Mouse (Mus musculus) adrenal gland, postnatal 36 days (tissue): ENCODE data around the gene Cdca5. TPM values are rescaled to one million over a fixed set of nuclear protein-coding genes. Genes with fewer than 3 reads are reported as not detected.
"Not testable (repeated sequence)": the region's sequence is repeated elsewhere in the genome, so short reads cannot be mapped to it uniquely, and the experiment has no call there.

Experiments used
- DNase-seq, 2 experiments: peaks; one replicate each; pipeline ENCODE4 v3.0.0; 2021; ENCODE audit warnings: mixed read lengths in 1 of 2
- long read RNA-seq, 2 experiments: library from polyadenylated mRNA; stranded (forward); transcript quantifications; one replicate each; pipeline ENCODE4 v2.0.0; 2021; ENCODE audit warnings: borderline sequencing depth in 2 of 2
- total RNA-seq, 2 experiments: library from RNA; stranded (reverse); gene quantifications; 2 replicates each; pipeline ENCODE4 v1.2.3; 2021

Gene Cdca5
- total RNA-seq, result 1 to 10 TPM; 1.8 to 2.2 TPM
- long read RNA-seq, experiment 1, partial matches to known transcripts, result 2 of 4 reads
- long read RNA-seq, experiment 1, other reads (novel, unspliced or antisense), result 0 of 4 reads
- long read RNA-seq, experiment 2, partial matches to known transcripts, result 0 of 1 reads
- long read RNA-seq, experiment 2, other reads (novel, unspliced or antisense), result 0 of 1 reads

DNA sequence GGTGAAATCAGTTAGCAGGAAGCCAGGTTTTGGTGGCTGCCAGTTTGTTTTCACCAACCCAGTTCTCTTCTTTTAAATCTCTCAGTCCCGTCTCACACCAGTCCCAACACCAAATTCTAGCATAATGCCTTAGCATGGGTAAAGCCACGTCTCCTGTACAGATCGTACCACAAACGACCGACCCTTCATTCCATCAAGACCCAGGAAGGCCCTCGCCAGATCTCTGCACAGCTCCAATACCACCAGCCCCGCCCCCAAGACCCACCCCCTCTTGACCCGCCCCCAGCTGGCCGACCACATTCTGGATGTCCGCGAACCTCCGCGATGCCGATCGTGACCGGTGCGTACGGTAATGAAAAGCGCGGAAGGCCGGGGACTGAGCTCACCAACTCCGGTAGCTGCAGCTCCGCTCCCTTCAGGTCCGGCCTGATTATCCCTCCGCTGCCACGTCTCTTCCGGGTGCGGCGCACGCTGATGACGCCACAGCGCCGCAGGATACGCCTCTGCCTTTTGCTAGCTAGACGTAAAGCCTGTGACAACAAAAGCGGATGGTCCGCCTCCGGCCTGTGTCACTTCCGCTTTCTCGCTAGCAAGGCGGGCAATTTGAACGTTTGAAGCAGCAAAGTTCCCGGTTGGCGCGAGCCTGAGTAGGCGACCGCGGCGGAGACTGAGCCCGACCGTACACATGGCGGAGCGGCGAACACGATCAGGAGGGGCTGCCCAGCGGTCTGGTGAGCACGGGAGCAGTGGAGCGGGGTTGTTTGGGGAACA is at the start of gene Cdca5, which contains the start of gene Zfpl1:
TSS of gene Cdca5 (plus strand) at position 506 of the 771 bp plus-strand sequence.
TSS of gene Zfpl1 (minus strand) at position 479 of the 771 bp plus-strand sequence.
- peak; percentile 96 to 97 for DNase-seq

DNA sequence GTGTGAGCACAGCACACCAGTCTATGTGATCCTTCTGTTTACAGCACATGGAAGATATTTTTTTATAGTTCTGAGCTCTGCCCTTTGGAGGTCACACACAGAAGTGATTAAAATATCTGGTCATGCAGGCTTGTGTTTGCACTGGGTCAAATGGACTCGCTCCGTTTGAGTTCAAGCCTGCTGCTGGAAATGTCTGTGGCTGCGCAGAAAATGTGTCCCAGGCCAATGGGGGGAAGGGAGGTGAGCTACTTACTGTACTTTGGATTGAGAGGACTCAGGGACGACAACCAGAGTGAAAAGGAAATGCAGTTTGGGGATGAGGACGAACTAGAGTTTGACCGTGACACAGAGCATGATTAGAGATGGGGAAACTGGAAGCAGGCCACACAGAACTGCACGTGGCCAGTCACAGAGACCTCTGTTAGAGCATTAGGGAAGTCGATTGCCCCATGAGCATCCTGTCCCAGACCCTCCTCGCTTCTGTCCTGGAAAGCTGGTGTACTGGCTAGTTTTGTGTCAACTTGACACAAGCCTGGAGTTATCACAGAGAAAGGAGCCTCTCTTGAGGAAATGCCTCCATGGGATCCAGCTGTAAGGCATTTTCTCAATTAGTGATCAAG is 48.7 kb upstream of the Cdca5 start:
- DNase-seq, result no peak

DNA sequence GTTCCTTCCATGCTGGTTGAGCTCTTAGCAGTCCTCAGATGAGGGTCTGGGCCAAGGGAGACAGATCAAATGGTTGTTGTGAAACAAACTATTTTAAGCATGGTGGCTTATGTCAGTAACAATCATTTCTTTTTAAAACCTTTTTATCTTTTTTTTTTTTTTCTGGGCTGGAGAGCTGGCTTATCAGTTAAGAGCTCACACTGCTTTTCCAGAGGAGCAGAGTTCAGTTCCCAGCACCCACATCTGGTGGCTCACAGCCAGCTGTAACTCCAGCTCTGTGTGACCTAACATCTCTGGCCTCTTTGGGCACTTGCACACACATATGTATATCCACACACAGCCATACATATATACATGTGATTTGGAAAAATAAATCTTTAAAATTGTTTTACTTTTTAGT is 47.1 kb upstream of the Cdca5 start:
- no peak for DNase-seq

DNA sequence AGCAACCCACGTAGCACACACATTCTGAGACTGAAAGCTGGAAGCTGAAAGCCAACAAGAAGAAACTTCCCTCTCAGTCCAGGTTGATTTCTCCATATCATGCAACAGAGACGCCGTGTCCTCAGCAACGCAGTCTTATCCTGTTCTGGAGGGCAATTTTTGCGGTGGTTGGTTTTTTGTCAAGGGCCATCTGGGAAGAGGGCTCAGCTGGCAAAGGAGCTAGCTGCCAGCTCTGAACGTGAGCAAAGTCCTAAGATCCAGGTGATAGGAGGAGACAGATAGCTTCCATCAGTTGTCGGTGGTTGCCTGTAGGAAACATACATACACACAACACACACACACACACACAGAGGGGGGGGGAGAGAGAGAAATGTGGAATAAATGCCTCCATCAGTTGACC is 46.5 kb upstream of the Cdca5 start:
- DNase-seq, result no peak

DNA sequence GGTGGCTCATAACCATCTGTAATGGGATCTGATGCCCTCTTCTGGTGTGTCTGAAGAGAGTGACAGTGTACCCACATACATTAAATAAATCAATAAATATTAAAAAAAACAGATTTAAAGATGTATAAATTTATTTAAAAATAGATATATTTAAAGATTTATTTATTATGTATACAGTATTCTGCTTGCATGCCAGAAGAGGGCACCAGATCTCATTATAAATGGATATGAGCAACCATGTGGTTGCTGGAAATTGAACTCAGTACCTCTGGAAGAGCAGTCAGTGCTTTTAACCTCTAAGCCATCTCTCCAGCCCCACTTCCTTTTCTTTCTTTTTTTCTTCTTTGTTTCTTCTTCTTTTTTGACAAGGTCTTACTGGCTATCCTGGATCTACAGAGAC is 44.8 kb upstream of the Cdca5 start:
- DNase-seq, result no peak

DNA sequence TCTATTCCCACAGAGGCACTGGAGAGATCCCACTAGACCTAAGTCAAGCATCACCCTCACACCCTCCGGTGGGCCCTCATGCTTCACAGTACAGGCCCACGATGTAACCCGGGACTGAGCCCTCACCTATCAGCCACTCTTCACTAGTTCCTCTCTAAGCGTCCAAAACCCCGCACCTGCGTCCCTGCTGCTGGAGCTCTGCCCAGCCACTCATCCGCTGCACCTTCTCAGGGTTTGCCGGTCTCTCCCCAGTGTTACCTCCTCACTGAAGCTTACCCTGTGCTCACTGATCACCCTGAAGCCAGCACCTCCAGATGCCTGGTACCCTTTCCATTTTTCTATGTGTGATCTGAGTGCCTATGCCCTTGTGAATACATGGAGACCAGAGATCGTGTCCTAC is 42.5 kb upstream of the Cdca5 start:
- no peak for DNase-seq

DNA sequence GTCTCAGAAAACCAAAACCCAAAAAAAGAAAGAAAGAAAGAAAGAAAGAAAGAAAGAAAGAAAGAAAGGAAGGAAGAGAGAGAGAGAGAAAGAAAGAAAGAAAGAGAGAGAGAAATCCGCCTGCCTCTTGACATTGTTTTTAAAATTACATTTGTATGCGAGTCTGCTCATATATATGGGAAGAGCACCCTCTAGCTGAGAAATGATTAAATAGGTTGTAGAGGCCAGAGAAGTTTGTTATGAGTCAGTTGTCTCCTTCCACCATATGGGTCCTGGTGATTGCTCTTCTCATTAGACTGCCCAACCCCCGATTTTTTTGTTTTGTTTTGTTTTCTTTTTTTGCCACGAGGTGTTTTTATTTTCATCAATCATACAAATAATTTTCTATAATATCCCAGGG is 40.7 kb upstream of the Cdca5 start:
- DNase-seq, result not testable (repeated sequence)

DNA sequence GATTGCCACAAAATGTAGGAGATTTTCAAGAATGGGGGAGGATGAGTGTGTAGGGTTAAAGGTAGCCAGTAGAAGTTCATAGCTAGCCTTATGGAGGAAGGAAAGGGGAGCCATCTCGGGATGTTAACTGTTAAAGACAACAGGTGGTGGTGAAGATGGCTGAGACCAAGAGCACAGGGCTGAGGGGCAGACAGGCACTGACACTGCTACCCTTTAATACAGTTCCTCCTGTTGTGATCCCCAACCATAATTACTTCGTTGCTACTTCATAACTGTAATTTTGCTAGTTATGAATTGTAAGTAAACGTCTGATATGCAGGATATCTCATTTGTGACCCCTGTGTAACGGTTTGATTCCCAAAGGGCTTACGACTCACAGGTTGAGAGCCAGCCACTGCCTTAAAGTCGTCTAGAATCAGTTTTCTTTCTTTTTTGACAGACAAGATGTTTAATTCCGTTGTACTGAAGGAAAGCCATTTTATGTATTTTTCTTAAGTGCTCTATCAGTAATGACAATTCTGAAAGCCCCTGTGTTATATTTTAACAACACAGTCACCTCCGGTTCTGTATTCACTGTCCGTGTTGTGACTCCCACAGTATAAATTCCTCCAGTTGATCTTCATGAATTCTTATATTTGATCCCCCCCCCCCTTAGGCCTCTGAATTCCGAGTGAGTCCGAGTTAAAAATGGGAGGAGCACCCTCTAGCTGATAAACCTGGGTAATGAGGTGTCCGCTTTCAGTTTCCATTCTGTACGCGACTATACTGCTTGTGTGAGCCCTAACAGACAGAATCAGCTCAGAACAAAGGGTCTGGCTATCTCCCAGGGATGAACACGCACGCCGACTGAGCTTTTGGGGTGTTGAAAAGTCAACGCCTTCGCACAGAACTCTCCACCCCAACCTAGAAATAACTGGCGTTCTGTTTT is 39.2 kb upstream of the Cdca5 start:
- no peak for DNase-seq

DNA sequence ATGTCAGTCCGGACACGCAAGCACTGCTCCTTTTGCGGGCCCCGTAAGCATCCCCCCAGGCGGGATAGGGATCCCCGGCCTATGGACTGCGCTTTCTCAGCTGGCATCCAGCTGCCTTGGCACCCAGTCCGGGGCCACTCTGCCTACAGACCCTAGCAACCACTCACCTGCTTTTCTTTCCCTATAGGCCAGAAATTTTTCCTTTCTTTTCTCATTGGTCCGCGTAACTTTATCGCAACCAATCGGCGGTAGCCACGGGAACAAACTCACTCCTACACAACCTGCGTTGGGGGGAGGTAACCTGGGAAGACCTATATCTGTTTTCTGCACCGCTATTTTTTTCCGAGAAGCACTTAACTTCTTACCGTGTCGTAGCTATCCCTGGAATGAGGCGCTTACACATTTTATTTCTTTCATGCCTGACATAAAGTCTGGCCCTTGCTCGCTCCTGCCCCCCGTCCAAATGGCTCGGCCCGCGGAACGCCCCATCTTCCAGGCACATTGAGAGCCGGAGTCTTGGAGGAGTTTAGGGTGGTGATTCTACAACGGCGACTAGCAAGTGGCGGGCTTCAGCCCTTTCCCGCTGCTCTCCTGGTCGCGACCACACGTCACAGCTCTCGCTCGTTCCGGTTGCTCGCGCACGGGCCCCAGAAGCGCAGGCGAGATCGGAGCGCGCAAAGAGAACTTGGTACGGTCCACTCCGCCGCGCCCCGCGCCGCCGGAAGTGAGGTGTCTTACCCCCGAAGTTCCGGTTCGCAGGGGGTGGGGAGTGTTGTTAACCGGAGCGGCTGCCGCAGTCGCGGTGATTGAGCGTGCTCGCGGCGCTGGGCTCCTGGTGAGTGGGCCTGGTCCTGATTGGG is 38.3 kb upstream of the Cdca5 start, which contains the start of gene Syvn1:
TSS of gene Syvn1 (plus strand) at position 283 of the 860 bp plus-strand sequence.
- DNase-seq, result peak; percentile 92 to 93

DNA sequence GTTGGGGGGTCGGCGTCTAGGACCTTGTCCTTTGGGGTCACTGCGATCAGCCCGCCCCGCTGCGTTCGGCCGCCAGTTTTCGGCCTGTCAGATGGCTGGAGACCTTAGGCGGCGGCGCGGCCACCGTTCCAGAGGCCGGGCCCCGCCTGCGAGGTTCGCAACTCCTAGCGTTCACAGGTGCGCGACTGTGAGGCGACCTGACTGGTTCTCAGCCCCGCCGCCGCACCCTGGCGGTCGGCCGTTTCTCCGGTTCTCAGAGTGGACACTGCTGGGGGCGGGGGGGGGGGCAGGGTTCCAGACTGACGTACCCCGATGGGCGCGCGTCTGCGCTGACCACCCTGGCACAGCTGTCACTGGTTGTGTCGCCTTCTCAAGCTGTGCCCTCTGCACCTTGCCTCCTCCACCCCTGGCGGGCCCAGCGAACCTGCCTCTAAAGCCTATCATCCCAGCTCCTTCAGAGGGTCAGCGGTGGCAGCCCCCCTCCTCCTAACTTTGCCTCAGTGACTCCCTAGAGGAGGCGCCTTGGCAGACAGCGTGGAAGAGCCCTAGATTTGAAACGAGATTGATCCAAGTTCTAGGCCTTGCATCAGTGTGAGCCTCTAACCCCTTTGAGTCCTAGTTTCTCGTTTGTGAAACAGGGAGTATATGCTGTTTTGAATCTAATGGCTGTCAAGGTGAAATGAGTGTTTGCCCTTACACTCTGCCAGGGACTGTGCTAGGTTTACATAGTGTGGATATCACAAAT is 37.5 kb upstream of the Cdca5 start:
- DNase-seq, result peak; percentile 14 to 38

DNA sequence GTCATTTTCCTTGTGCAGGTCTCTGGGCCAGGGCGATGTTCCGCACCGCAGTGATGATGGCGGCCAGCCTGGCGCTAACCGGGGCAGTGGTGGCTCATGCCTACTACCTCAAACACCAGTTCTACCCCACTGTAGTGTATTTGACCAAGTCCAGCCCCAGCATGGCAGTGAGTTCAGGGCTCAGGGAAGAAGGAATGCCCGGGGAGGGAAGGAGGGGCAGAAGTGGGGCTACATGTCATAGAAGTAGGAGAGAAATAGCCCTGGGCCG is 37.0 kb upstream of the Cdca5 start:
- DNase-seq, result no peak

DNA sequence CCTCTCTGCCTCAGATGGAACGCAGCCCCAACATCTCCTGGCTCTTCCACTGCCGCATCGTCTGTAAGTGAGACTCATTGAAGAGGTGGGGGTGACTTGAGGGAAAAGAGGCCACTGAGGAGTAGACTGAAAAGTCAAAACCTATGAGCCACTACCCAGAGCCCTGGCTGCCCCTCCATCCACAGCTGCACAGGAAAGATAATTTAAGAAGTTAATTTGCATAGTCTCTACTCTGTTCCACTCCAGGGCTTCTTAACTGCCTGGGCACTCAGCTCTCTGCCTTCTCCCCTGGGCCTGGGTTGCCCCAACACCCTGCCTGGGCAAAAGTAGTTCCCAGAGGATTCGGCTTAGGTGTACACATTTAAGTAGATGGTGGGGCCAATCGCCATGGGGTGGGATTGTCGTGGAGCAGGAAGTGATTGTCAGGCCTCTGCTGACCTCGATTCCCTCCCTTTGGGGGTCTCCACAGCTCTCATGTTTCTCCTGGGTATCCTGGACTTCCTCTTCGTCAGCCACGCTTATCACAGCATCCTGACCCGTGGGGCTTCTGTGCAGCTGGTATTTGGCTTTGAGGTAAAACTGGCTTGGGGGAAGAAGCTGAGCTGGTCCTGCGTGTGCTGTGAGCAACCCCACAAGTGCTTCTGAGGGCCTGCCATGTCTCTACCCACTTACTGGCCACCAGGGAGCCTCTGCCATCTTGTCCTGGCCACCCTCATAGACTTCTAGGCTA is 35.9 kb upstream of the Cdca5 start:
- no peak for DNase-seq

DNA sequence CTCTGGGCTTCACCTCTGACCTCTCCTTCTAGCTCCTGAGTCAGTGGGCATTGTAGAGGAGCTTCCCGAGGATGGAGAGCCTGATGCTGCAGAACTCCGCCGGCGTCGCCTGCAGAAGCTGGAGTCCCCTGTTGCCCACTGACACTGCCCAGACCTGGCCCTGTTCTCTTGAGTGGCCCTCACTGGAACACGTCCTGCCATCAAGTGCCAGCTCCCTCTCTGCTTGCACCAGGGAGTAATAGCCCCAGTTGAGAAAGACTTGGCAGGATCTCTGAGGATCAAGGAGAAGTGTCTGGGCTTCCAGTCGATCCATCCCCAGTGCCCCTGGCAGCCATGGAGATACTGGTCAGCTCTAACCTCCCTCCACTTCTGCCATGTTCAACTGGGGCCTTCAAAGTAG is 32.3 kb upstream of the Cdca5 start:
- DNase-seq, result peak in 1 of 2 experiments; percentile 24

DNA sequence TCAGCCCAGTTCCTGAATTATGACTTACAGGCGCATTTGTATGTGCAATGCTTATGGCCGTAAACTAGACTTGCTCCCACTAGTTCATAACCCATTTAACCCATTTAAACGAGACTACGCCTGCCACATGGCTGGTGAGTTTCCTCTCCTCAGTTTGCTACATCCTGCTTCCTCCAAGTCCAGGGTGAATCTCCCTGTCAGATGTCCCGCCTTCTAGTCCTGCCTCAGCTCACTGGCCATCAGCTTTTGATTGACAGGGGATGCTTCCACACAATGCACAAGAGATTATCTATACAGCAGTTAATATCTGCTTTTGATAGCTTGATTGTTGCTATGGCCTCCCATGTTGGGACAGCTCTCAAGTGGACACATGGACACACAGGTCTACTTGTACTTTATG is 30.5 kb upstream of the Cdca5 start:
- no peak for DNase-seq

DNA sequence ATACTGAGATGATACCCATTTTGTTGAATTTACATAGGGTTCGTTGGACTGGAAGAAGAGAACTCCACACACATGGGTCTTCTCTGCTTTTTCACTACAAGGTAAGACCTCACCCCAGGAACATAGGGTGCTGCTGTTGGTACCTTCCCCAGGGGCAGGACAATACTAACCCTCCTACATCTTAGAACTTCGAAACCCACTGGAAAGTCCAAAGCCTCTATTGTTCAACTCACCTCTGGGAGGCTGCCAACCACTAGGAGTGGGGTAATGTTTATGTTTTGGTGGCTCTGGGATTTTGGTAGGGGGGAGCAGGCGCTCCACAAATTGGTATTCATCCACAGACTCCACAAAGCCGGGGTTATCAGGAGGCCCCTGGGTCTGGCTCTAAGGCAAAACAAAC is 28.1 kb upstream of the Cdca5 start:
- DNase-seq, result no peak

DNA sequence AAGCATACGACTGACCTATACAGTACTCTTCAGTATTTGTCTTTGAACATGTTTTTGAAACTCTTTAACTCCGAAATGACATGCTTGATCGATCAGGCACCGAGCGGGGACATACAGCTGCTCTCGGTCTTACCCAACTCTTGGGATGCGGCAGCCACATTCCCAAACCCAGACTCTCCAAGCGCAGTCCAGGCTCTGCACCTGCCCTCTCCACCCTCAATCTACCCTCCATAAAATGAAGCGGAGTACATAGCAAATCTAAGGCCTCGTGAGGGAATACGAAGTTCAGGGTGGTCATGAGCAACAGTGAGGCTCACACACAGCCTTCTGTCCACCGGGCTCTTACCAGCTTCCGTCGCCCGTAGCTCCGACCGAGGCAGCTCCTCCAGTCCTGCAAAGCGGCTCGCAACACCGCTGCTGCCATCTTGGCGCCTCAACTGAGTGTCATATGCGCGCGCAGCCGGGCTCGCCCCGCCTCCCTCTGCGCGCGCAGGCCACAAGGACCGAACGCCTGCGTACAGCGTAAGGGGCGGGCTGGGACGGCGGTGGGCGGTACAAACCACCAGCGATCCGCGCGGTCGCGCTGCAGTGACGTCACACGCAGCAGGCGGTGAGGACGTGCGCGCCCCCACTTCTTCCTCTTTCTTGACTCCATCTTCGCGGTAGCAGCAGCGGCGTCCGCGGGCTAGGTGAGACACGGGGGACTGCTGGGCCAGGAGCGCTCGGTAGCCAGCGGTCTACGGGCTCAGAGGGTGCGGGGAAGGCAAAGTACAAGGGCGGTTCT is 27.3 kb upstream of the Cdca5 start, which contains the start of the genes Mrpl49 and Fau:
TSS of gene Mrpl49 (minus strand) at position 473 of the 784 bp plus-strand sequence.
TSS of gene Fau (plus strand) at position 532 of the 784 bp plus-strand sequence.
- peak; percentile 99 for DNase-seq

DNA sequence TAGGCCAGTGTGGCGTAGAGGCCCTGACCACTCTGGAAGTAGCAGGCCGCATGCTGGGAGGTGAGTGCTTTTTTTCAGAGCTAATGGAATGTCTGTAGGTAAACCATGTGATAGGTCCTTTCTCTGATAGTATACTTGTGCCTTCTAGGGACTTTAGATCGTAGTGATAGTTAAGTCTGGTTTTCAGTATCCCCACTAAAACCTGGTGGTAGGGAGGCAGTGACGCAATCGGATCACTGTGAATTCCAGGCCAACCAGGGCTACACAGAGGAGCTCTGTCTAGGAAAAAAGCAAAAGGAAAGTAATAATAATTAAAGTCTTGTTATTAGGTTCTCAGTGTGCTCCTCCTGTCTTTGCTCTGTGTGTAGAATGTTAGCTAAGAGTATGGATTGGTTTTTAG is 26.3 kb upstream of the Cdca5 start:
- DNase-seq, result no peak

DNA sequence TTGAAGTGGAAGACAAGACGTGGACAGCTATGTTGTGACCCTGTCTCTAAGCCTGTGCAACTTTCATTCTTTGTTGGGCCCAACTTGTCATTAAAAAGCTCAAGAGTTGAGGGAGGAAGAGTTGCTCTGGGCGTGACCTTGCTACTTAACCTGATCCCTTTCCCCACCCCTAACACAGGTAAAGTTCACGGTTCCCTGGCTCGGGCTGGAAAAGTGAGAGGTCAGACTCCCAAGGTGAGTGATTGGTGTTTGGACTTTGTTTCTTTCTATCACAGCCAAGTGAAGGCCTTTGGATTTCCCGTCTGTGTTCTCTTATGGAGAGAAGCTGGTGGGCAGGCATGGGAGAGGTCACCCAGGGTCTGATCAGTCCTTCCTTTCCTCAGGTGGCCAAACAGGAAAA is 25.8 kb upstream of the Cdca5 start:
- DNase-seq, result no peak

DNA sequence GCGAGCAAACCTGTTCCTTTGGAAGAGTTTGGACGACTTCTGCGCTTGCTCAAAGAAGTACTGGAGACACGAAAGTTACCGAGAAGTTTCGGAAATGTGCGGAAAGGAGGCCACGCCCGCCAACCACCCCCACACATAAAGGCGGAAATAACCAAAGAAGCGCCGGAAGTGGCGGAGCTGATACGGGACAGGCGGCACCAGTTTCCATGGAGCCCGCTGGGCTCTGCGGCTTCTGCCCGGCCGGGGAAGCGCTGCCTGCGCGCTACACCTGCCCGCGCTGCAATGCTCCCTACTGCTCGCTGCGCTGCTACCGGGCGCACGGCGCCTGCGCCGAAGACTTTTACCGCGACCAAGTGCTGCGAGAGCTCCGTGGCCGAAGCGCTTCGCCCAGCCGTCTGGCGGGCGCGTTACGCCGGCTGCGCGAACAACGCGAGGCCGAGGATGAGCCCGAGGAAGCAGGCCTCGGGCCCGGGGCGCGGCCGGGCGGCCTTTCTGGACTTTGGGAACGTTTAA is 23.7 kb upstream of the Cdca5 start, which contains the start of gene Znhit2:
TSS of gene Znhit2 (plus strand) at position 172 of the 513 bp plus-strand sequence.
- DNase-seq, result peak; percentile 94
